Mouse (Mus musculus) forebrain, embryonic 16.5 days (tissue): ENCODE results near the gene Olfr497. TPM values are rescaled to one million over a fixed set of nuclear protein-coding genes. Genes with fewer than 3 reads are reported as not detected.

ENCODE experiments used
- ATAC-seq: fragments of 200-750 bp; cut with Nextera tagmentation; 2 replicates; pipeline ENCODE4 v1.8.0; 2017; ENCODE audit warnings: mild to moderate bottlenecking, moderate library complexity
- H3K27ac ChIP-seq: fragments of 300-500 bp; sonication (generic); 2 replicates; pipeline ENCODE4 v1.5.1; 2014; ENCODE audit warnings: low read length, control low read depth
- H3K27me3 ChIP-seq: fragments of 300-500 bp; sonication (generic); replicated peaks from 2 replicates; pipeline ENCODE4 v1.6.1; 2014; ENCODE audit warnings: low read length; ENCODE audit not compliant: control insufficient read depth, insufficient read depth
- H3K36me3 ChIP-seq: fragments of 300-500 bp; sonication (generic); 2 replicates; pipeline ENCODE4 v1.6.1; 2014; ENCODE audit not compliant: control insufficient read depth, insufficient read depth
- H3K4me1 ChIP-seq: fragments of 300-500 bp; sonication (generic); replicated peaks from 2 replicates; pipeline ENCODE4 v1.6.1; 2014; ENCODE audit warnings: low read length; ENCODE audit not compliant: control insufficient read depth, insufficient read depth
- H3K4me2 ChIP-seq: fragments of 300-500 bp; sonication (generic); 2 replicates; pipeline ENCODE4 v1.6.1; 2014; ENCODE audit warnings: mild to moderate bottlenecking, low read length, control low read depth
- H3K4me3 ChIP-seq: fragments of 300-500 bp; sonication (generic); replicated peaks from 2 replicates; pipeline ENCODE4 v1.5.1; 2014; ENCODE audit warnings: mild to moderate bottlenecking, low read length, control low read depth
- H3K9ac ChIP-seq: fragments of 300-500 bp; sonication (generic); replicated peaks from 2 replicates; pipeline ENCODE4 v1.6.1; 2014; ENCODE audit warnings: low read depth, low read length, control low read depth
- H3K9me3 ChIP-seq: fragments of 300-500 bp; sonication (generic); 2 replicates; pipeline ENCODE4 v1.6.1; 2016; ENCODE audit warnings: low read length; ENCODE audit not compliant: control insufficient read depth
- WGBS: fragments of 180-500 bp; shearing (Covaris S2); extraction: QIAGEN DNeasy Blood & Tissue Kit; methylation state at CpG from one replicate; pipeline ENCODE4 v1.1.7; 2014; 5-methylcytosine and 5-hydroxymethylcytosine counted together
- polyA plus RNA-seq: library from polyadenylated mRNA; unstranded; fragments of >200 nt; fragmentation: Nextera tagmentation; extraction: Ambion mirVana; gene quantifications from 2 replicates; pipeline ENCODE4 v1.2.1, GENCODE M21; 2015

The Olfr497 gene
- polyA plus RNA-seq: not detected in 2 replicates

- H3K9ac ChIP-seq: no peak within 1 kb of the TSS
- H3K27ac ChIP-seq: no peak within 1 kb of the TSS
- H3K9me3 ChIP-seq: no peaks in the 10 kb centered on the region
- no peaks in the 10 kb centered on the region for H3K36me3 ChIP-seq
- no peaks in the 10 kb centered on the region for H3K27me3 ChIP-seq
- 87% methylated on average over 2 of the region's 2 CpGs for WGBS
- H3K4me1 ChIP-seq: no peaks in the 10 kb centered on the region
- ATAC-seq: no peak
- no peak within 1 kb of the TSS for H3K4me3 ChIP-seq
- no peak within 1 kb of the TSS for H3K4me2 ChIP-seq
These were observed at the start of gene Olfr497 for GRCm38 (mm10) chr7:108420121-108420520. Olfr497 (plus strand) TSS chr7:108420421.

DNA sequence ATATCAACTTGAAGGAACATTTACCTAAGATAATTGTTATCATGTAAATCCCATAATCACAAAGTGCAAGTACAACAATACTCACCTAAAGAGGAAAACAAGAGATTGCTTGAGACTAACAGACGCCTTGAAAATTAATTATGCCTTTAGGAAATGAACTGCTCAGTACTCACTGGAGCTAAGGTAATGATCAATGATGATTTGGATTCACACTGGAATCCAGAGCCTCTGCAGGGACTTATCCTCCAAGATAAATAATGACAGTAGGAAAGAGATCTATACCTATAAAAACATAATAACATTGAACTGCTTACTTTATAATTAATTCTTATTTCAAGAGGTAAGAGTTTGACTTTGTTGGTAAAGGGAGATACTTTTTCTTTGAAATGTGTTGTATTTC lies 27.4 kb upstream of the Olfr497 start, which contains the start of gene Olfr495:
TSS of gene Olfr495 (plus strand) at position 301 of the 400 bp plus-strand sequence.
- H3K27ac ChIP-seq: no peak within 1 kb of the TSS
- WGBS: 75% methylated on average over 1 of the region's 1 CpGs
- H3K4me2 ChIP-seq: no peak within 1 kb of the TSS
- no peaks in the 10 kb centered on the region for H3K4me1 ChIP-seq
- H3K4me3 ChIP-seq: no peak within 1 kb of the TSS
- H3K9me3 ChIP-seq: no peaks in the 10 kb centered on the region
- no peaks in the 10 kb centered on the region for H3K36me3 ChIP-seq
- ATAC-seq: no peak
- H3K27me3 ChIP-seq: no peaks in the 10 kb centered on the region
- no peak within 1 kb of the TSS for H3K9ac ChIP-seq

DNA sequence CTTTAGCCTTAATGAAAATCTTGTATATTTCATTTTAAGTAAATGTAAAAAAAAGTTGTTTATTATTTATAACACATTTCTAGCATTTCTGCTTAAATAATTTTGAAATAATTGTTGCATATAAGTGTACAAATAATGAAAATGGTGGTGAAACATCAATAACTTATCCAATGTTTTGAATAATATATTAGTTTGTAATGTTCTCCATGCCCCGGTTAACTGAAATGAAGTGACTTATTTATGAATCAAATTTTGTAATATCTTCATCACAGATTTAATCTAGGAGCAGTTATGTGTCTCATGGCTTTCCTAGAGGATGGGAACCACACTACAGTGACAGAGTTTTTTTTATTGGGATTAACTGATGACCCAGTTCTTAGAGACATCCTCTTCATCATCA lies 44.8 kb downstream of the Olfr497 start, which contains the start of gene Olfr498:
TSS of gene Olfr498 (plus strand) at position 301 of the 400 bp plus-strand sequence.
- Histone ChIP-seq H3K4me3 (no peak within 1 kb of the TSS), H3K27ac (no peak within 1 kb of the TSS), H3K9ac (no peak within 1 kb of the TSS), H3K4me2 (no peak within 1 kb of the TSS), H3K4me1 (no peaks in the 10 kb centered on the region), H3K36me3 (no peaks in the 10 kb centered on the region), H3K9me3 (no peaks in the 10 kb centered on the region), H3K27me3 (no peaks in the 10 kb centered on the region)
- ATAC-seq: no peak
- WGBS: 92% methylated on average over 1 of the region's 1 CpGs

Other genes starting within 250 kb of the Olfr497 start
- not detected in 2 replicates for gene Olfr486, start 247.7 kb upstream of the Olfr497 start, polyA plus RNA-seq
- not detected in 2 replicates for gene Olfr487, start 205.8 kb upstream of the Olfr497 start, polyA plus RNA-seq
- not detected in 2 replicates for gene Olfr488, start 162.1 kb upstream of the Olfr497 start, polyA plus RNA-seq
- gene Olfr490, start 131.5 kb upstream of the Olfr497 start, polyA plus RNA-seq: not detected in 2 replicates
- gene Olfr491, start 107.0 kb upstream of the Olfr497 start, polyA plus RNA-seq: not detected in 2 replicates
- not detected in 2 replicates for gene Olfr492, start 96.7 kb upstream of the Olfr497 start, polyA plus RNA-seq
- gene Olfr493, start 73.4 kb upstream of the Olfr497 start, polyA plus RNA-seq: not detected in 2 replicates
- not detected in 2 replicates for gene Olfr494, start 55.1 kb upstream of the Olfr497 start, polyA plus RNA-seq
- gene Olfr495, start 27.3 kb upstream of the Olfr497 start, polyA plus RNA-seq: not detected in 2 replicates
- gene Olfr498, start 44.9 kb downstream of the Olfr497 start, polyA plus RNA-seq: not detected in 2 replicates
- not detected in 2 replicates for gene Olfr502, start 104.6 kb downstream of the Olfr497 start, polyA plus RNA-seq
- gene Olfr503, start 124.1 kb downstream of the Olfr497 start, polyA plus RNA-seq: not detected in 2 replicates
- not detected in 2 replicates for gene Olfr504, start 145.4 kb downstream of the Olfr497 start, polyA plus RNA-seq
- not detected in 2 replicates for gene Olfr506, start 190.4 kb downstream of the Olfr497 start, polyA plus RNA-seq
- not detected in 2 replicates for gene Olfr507, start 201.4 kb downstream of the Olfr497 start, polyA plus RNA-seq
- gene Olfr508, start 209.6 kb downstream of the Olfr497 start, polyA plus RNA-seq: not detected in 2 replicates
- gene Olfr509, start 231.5 kb downstream of the Olfr497 start, polyA plus RNA-seq: 0.06 TPM in 1 of 2 replicates, not detected in the other
- not detected in 2 replicates for gene Olfr510, start 246.0 kb downstream of the Olfr497 start, polyA plus RNA-seq